Mouse (Mus musculus) NIH3T3 (cell line): ENCODE results near the gene Efnb3.

Experiments used
- DNase-seq: peaks from one replicate; pipeline ENCODE4 v3.0.0-alpha.2; 2012; ENCODE audit warnings: low read depth

The Efnb3 gene

GRCm38 (mm10) chr11:69582230-69582805 is 22.3 kb upstream of the Efnb3 start:
- no peak for DNase-seq

DNA sequence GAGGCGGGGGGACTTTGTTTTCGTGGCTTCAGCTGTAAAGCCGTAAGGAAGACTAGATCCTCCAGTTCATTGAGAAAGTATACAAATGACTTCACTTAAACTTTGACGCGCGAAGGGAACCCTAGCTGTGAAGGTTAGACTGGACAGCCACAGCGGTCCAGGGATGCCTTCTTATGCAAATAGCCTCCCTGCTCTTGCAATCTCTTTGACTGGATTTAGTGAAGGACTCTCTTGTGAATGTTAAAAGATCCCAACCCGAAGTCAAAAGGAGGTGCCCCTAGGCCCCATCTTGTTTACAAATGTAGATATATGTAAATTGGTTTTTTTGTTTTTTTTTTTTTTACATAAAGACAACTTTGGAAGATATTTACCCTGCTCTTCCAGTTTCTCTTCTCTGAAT is 21.8 kb upstream of the Efnb3 start:
- DNase-seq = peak; percentile 57

DNA sequence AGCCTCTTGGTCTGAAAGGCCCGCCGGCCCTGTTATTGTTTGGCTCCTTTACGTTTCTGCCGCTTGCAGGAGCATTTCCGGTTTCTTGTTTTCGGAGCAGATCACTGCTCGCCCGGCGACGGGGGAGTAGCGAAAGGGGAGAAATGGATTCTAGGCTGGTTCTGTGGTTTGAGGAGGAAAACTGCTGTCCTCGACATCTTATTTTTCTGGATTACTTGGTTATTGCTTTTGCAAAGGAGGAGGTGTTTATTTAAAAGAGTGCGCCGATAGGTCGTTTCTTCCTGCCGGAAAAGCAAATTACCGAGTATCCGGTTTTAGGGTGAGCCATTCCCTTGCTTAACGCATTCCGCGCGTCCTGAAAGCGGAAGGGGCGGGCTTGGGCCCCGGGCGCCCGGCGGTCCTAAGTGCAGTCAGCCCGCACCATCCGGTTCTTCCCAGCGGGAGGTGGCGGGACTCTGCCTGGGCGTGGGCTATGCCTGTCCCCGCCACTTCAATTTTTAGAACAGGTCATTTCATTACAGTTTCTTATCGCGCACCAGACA is 21.2 kb upstream of the Efnb3 start:
- peak; percentile 95 for DNase-seq

DNA sequence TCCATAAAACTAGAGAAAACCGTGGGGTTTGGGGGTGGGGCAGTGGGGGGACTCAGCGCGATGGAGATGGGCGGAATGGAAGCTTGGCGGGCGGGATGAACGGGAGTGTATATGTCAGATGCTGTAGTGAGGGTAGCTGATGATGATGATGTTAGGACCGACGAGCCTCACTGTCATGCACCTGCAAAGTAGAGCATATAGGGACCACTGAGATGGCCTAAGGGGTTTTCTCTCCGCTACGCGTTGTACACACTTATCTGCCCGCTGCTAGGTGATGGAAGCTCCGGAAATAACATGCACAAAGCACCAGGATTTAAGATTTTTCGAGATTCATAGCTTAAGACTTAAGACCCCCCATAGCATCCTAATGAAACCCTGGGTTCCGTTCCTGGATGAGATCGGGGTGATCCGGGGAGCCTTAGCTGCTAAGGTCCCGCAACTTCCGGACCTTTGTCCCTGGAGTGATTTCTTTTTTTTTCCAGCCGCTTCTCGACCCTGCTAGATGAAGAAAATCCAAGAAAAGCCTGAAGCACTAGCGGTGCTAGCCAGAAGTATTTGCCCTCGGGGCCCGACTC is 20.7 kb upstream of the Efnb3 start:
- DNase-seq = no peak

DNA sequence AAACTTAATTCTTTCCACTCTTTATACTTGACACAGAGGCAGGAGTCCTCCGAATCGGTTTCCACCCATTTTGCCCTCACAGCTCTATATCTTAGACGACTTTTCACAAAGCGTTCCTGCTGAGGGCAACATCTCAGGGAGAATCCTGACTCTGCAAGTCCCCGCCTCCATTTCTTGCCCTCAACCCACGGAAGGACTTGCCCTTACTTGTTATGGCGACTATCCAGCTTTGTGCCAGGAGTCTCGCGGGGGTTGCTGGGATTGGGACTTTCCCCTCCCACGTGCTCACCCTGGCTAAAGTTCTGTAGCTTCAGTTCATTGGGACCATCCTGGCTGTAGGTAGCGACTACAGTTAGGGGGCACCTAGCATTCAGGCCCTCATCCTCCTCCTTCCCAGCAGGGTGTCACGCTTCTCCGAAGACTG is 20.1 kb upstream of the Efnb3 start, which contains the start of the genes Wrap53 and Trp53:
TSS of gene Wrap53 (minus strand) at position 165 of the 424 bp plus-strand sequence.
TSS of gene Trp53 (plus strand) at position 269 of the 424 bp plus-strand sequence.
- DNase-seq = peak; percentile 96

- DNase-seq = peak; percentile 98
Observed at GRCm38 (mm10) chr11:69579128-69580017, 19.4 kb upstream of the Efnb3 start.

DNA sequence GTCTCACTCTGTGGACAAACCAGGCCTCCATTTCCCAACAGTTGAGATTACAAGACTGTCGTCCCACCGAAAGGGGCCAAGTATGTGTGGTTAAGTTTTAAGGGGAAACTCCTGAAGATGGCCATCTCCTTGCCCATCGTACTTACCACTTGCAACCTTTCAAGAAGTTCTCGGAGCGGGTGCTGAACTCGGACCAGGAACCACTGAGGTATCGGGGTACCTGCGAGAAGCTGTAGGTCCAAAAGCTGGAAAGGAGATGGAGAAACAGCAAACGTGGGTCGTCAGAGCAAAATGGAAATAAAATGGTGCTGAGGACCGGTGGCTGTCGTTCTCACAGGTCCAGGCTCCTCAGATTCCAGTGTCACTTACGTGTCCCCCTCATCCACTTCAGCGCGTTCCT is 18.3 kb upstream of the Efnb3 start:
- DNase-seq = no peak

- DNase-seq = no peak
Observed at GRCm38 (mm10) chr11:69576307-69576706, 16.3 kb upstream of the Efnb3 start.

GRCm38 (mm10) chr11:69575220-69575619 is 15.2 kb upstream of the Efnb3 start:
- peak; percentile 55 for DNase-seq

- no peak for DNase-seq
Observed at GRCm38 (mm10) chr11:69565131-69565530, 5.1 kb upstream of the Efnb3 start.

DNA sequence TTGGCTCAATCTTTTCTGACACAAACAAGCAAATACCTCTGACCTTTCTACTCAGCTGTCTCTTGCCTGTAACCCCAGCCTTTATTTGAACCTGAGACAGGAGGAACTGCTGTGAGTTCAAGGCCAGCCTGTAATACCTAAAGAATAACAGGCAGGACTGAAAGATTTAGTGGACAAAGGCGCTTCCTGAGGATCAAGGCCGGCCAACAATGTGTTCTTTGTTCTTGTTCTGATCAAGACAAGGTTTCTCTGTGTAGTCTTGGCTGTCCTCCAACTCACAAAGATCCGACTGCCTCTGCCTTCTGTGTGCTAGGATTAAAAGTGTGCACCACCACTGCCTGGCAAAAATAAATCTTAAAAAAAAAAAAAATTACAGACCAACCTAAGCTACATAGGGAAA is 4.4 kb upstream of the Efnb3 start:
- DNase-seq = peak; percentile 27

- DNase-seq = no peak
Observed at GRCm38 (mm10) chr11:69563373-69563772, 3.4 kb upstream of the Efnb3 start.

DNA sequence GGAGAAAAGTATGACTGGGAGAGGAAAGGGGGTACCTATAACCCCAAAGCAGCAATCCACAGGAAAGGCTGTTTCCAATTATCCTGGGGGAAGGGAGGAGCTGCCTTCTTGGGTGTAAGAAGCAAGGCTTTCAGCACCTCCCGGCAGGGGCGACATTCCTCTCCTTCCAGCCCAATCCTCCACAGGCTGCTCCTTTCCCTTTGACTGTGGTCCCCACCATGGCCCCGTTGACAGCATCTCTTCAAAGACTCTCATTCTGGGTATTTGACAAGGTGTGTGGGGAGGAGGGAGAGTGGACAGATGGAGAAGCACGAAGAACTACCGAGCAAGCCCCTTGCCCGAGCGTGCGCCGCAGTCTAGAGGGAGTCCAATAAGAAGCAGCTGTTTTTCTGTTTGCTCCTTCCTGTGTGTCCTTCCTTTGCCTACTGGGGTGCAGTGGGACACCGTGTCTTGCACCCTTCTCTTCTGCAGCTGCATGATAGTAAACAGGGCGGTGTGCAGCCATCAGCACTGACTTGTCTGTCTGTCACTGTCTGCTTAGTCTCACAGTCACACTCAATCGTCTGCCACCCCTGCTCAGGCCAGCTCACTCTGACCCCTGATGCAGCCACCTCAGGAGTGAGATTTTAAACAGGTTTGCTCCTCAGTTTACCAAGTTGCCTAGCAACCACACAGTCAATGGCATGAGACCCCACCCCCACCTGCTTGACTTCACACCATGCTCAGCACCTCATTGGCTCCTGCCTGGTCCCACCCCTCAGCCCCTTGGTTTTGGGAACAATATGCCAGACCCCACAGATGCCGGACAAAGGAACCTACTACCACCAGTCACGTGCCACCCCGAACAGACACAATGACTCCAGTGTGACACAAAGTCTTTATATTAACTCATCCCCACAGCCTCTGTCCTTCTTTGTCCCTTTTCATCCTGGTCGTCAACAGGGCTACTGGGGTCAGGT is 1.2 kb upstream of the Efnb3 start:
- peak; percentile 11 for DNase-seq

GRCm38 (mm10) chr11:69559183-69559582 is 822 bp downstream of the Efnb3 start:
- DNase-seq = no peak

GRCm38 (mm10) chr11:69558756-69559155 is 1.2 kb downstream of the Efnb3 start:
- no peak for DNase-seq

GRCm38 (mm10) chr11:69557381-69557958 is 2.5 kb downstream of the Efnb3 start:
- no peak for DNase-seq

GRCm38 (mm10) chr11:69554539-69555140 is 5.4 kb downstream of the Efnb3 start:
- no peak for DNase-seq

DNA sequence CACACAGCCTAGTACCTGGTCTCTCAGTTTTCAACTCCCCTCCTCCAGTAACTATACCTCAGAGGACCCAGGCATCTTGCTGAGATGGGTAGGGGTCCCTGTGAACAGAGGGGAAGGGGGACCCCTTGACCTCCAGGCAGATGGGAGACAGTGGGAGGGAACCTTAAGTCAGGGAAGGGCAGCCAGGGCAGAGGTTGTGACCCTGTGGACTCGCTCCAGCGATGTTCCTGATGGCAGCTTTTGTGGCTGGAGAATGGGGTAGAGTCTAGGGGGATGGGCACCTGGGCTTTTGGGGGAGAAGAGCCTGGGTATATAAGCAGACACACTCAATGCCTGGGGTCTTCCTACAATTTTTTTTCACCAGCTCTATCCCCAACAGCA is 6.7 kb downstream of the Efnb3 start:
- no peak for DNase-seq

- DNase-seq = no peak
Observed at GRCm38 (mm10) chr11:69552622-69553340, 7.2 kb downstream of the Efnb3 start.

- DNase-seq = no peak
Observed at GRCm38 (mm10) chr11:69551310-69551709, 8.7 kb downstream of the Efnb3 start.
